Mouse (Mus musculus) cerebellum, adult 2 months (tissue): ENCODE measurements at regions not wholly inside any gene's neighbourhood (a gene's known extent, or its start where the extent isn't known, plus 50 kb on each side); places are given as distances from the start of the nearest gene placed in this dataset.

Source experiments
- CTCF ChIP-seq: fragments of 200-500 bp; IDR thresholded peaks from 2 replicates; pipeline ENCODE4 v1.5.1; 2011; ENCODE audit warnings: low read depth, mild to moderate bottlenecking, control low read depth, low read length, moderate library complexity, borderline replicate concordance; ENCODE audit not compliant: insufficient read depth
- POLR2A ChIP-seq: fragments of 200-500 bp; IDR thresholded peaks from 2 replicates; pipeline ENCODE4 v1.6.1; 2011; ENCODE audit warnings: low read length, control low read depth, borderline replicate concordance; ENCODE audit not compliant: insufficient read depth

DNA sequence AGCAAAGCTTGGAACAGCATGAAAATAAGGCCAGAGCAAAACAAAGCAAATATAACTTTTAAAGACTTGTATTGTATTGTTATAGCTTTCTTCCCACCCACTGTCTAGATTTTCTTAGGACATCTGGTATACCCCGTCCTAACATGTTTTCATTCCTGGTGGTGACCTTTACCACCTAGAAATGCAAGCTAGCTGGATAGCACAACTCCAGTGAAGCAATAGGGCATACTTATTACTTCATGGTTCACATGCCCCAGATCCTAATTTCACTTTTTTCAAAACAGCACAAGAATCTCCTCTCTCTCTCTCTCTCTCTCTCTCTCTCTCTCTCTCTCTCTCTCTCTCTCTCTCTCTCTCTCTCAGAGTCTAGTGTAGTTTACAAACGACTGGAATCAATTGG is 672.5 kb downstream of the Zfp706 start:
- TF ChIP-seq POLR2A: no peak
- TF ChIP-seq CTCF: no peak
